Mouse (Mus musculus) heart, postnatal 36 days (tissue): ENCODE measurements around the gene Stn1. TPM values are rescaled to one million over a fixed set of nuclear protein-coding genes. Genes with fewer than 3 reads are reported as not detected.
A peak's percentile ranks its signal among the peaks of the same experiment; 100 is the strongest.

ENCODE experiments used
- DNase-seq, 2 experiments: peaks; one replicate each; pipeline ENCODE4 v3.0.0; 2021 to 2022
- intact Hi-C: fragments of 180-260 bp; cut with DNase I; formaldehyde crosslinking; loops from one replicate; pipeline ENCODE4 v1.15.1; 2025
- total RNA-seq, 2 experiments: library from RNA; stranded (reverse); gene quantifications; 2 replicates each; pipeline ENCODE4 v1.2.3; 2021

Stn1 gene
- total RNA-seq, 2 experiments from 2014 or later: 18.0 to 19.8 TPM

GRCm38 (mm10) chr19:47485997-47486566 lies 51.2 kb downstream of the Stn1 start:
- intact Hi-C loops: loop anchor here (5.0 kb wide), 1 partner anchor 219 kb away; no protein-coding TSS in a partner anchor

GRCm38 (mm10) chr19:47484110-47484509 lies 53.2 kb downstream of the Stn1 start:
- DNase-seq: no peak
- intact Hi-C loops: no loop called here

More at GRCm38 (mm10) chr19:47485997-47486566, 51.2 kb downstream of the Stn1 start:
- peak in 1 of 2 experiments; percentile 39 for DNase-seq

- intact Hi-C loops: no loop called here
- DNase-seq: no peak
These were observed 54.0 kb downstream of the Stn1 start for GRCm38 (mm10) chr19:47483346-47483745.

- no peak for DNase-seq
- intact Hi-C loops: no loop called here
These were observed 63.9 kb downstream of the Stn1 start for GRCm38 (mm10) chr19:47473453-47473852.

GRCm38 (mm10) chr19:47472881-47473400 lies 64.4 kb downstream of the Stn1 start:
- intact Hi-C loops: no loop called here
- no peak for DNase-seq

- DNase-seq: no peak
- intact Hi-C loops: no loop called here
These were observed 65.5 kb downstream of the Stn1 start for GRCm38 (mm10) chr19:47471808-47472207.

- no peak for DNase-seq
- intact Hi-C loops: loop anchor here (10.0 kb wide), 1 partner anchor 204 kb away; no protein-coding TSS in a partner anchor
These were observed 68.6 kb downstream of the Stn1 start for GRCm38 (mm10) chr19:47468750-47469149.

- DNase-seq: no peak
- intact Hi-C loops: loop anchor here (10.0 kb wide), 1 partner anchor 202 kb away; no protein-coding TSS in a partner anchor
These were observed 70.5 kb downstream of the Stn1 start for GRCm38 (mm10) chr19:47466775-47467174.

GRCm38 (mm10) chr19:47465467-47465866 lies 71.8 kb downstream of the Stn1 start:
- intact Hi-C loops: loop anchor here (2.0 to 10.0 kb wide), 3 partner anchors 37 to 201 kb away; no protein-coding TSS in a partner anchor
- no peak for DNase-seq

GRCm38 (mm10) chr19:47464304-47465241 lies 72.7 kb downstream of the Stn1 start, which contains the start of gene Sh3pxd2a:
Gene Sh3pxd2a (minus strand): TSS chr19:47464401.
- DNase-seq: peak in 1 of 2 experiments; percentile 65

GRCm38 (mm10) chr19:47463636-47464303 lies 73.5 kb downstream of the Stn1 start:
- intact Hi-C loops: loop anchor here (1.0 to 10.0 kb wide), 5 partner anchors 34 to 199 kb away; no protein-coding TSS in a partner anchor

More at GRCm38 (mm10) chr19:47464304-47465241, 72.7 kb downstream of the Stn1 start, which contains the start of gene Sh3pxd2a:
- intact Hi-C loops: loop anchor here (1.0 to 10.0 kb wide), 4 partner anchors 38 to 200 kb away; no protein-coding TSS in a partner anchor

GRCm38 (mm10) chr19:47463206-47463605 lies 74.1 kb downstream of the Stn1 start:
- no peak for DNase-seq
- intact Hi-C loops: loop anchor here (1.0 to 10.0 kb wide), 2 partner anchors 34 to 198 kb away; no protein-coding TSS in a partner anchor

More at GRCm38 (mm10) chr19:47463636-47464303, 73.5 kb downstream of the Stn1 start:
- DNase-seq: peak; percentile 92 to 93

GRCm38 (mm10) chr19:47462725-47463124 lies 74.6 kb downstream of the Stn1 start:
- intact Hi-C loops: loop anchor here (1.0 to 10.0 kb wide), 2 partner anchors 33 to 198 kb away; no protein-coding TSS in a partner anchor

GRCm38 (mm10) chr19:47461838-47462237 lies 75.5 kb downstream of the Stn1 start:
- intact Hi-C loops: loop anchor here (10.0 kb wide), 1 partner anchor 197 kb away; no protein-coding TSS in a partner anchor
- no peak for DNase-seq

More at GRCm38 (mm10) chr19:47462725-47463124, 74.6 kb downstream of the Stn1 start:
- DNase-seq: no peak

- no peak for DNase-seq
These were observed 75.9 kb downstream of the Stn1 start for GRCm38 (mm10) chr19:47461386-47461785.

GRCm38 (mm10) chr19:47460120-47460960 lies 77.0 kb downstream of the Stn1 start:
- intact Hi-C loops: loop anchor here (10.0 kb wide), 1 partner anchor 196 kb away; no protein-coding TSS in a partner anchor
- no peak for DNase-seq

More at GRCm38 (mm10) chr19:47461386-47461785, 75.9 kb downstream of the Stn1 start:
- intact Hi-C loops: loop anchor here (10.0 kb wide), 1 partner anchor 197 kb away; no protein-coding TSS in a partner anchor

GRCm38 (mm10) chr19:47459214-47459613 lies 78.1 kb downstream of the Stn1 start:
- intact Hi-C loops: no loop called here
- no peak for DNase-seq

- intact Hi-C loops: no loop called here
- peak in 1 of 2 experiments; percentile 49 for DNase-seq
These were observed 78.7 kb downstream of the Stn1 start for GRCm38 (mm10) chr19:47458504-47459161.
